Mouse (Mus musculus) kidney, adult 11 months (tissue): ENCODE measurements around the gene Agr2.
A peak's percentile ranks its signal among the peaks of the same experiment; 100 is the strongest.

ENCODE experiments used
- DNase-seq: peaks from one replicate; pipeline ENCODE4 v3.0.0; 2022

Gene Agr2

DNA sequence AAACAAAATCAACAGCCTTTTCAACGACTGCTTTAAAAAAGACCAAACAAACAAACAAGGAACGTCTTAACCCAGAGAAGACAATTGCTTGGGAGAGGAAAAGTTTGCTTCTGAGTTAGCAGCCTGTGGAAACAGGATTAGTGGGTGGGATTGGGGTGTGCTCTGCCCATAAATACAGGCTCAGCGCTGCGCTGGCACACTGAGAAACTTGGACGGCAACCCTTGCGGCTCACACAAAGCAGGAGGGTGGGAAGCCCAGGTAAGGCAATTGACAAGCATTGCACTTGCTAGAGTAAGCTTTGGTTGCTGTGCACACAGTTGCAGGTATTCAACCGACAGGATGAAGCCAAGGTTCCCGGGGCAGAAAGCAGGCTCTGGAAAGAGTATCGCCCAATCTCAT, at the start of gene Agr2:
Agr2 (plus strand) TSS at position 197 of the 400 bp plus-strand sequence.
- no peak for DNase-seq

DNA sequence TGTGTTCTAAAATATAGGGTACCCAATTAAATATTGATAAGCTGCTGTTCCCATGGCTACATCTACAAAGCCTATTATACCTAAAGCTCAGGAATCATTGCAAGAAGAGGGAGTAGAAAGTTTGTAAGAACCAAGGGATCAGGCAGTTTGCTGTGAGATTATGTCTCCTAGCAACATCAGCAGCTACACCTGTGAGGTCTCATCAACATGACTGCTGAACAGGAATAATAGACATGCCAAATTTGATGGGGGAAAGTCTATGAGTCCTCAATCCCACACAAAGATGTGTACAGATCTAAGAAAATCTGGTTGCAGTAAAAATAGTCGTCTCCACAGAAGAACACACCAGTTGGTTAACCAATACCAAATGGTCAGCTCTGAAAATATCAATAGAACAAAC, 41.0 kb upstream of the Agr2 start:
- DNase-seq = no peak

DNA sequence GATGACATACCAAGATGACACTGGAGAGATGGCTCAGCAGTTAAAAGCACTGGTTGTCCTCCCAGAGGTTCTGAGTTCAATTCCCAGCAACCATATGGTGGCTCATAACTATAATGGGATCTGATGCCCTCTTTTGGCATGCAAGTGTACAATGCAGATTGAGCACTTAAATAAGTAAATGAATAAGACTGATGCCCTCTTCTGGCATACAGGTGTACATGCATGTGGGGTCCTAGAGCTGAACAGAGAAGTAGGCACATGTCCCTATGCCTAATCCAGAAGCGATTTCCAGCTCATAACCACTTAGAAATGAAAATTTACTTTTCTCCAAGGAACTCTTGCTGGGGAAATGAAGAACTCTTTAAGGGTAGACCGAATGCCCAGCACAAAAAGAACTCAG, 35.5 kb upstream of the Agr2 start:
- no peak for DNase-seq

DNA sequence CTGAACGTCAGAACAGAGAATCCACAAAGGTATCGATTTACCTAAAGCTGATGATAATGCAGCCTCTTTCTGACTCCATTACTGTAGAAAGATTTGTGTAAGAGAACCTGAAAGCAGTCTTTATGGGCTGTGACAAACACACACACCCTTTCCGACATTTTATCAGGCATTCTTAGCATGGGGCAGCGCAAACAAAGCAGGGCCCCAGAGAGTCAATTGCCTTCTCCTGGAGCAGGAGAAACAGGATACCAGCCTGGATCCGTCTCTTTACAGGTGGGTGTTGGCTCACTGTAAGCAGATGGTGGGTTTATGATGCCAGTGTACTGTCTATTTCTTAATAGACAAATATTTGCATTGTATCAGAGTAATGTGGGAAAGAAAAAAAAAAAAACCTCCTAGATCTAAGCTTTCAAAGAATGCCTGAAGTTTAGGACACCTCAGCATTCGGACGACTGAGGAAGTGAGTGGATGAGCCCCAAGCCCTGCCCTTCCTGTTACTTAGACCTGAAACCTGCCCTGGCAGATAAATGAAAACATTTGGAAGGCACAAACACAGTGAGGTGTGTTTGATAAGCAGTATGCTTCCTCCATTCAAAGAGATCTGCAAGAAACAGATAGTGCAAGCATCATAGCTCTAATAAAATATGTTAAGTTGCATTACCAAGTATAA, 26.5 kb upstream of the Agr2 start:
- DNase-seq = no peak

DNA sequence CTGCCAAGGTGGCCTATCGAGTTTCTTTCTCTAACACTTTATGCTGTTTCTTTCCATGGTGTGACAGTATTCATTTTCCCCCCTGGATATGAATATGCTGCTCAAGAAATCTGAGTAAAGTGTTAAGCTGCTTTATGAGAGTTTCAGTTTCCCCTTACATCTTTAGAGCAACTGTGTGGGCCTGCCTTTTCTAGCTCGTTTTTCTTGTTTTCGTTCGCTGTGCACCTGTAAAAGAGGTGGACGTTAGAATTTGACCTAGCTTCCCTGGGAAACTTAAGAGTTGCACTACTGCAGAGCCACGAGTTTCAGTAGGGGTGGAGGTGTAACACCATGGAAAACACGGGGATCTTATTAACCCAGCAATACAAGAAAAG, 26.0 kb upstream of the Agr2 start:
- DNase-seq = no peak

DNA sequence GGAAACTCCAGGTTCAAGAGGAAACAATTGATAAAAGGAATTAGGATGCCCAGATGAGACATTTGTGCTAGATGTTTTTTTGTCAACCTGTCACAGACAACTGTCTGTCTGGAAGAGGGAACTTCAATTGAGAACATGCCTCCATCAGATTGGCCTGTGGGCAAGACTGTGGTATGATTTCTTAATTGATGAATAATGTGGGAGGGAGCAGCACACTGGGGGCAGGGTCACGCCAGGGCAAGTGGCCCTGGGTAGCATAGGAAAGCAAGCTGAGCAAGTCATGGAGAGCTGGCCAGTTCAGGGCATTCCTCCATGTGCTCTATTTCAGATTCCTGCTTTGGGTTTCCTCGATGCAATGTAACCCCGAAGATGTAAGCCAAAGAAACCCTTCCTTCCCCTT, 16.8 kb upstream of the Agr2 start:
- no peak for DNase-seq

DNA sequence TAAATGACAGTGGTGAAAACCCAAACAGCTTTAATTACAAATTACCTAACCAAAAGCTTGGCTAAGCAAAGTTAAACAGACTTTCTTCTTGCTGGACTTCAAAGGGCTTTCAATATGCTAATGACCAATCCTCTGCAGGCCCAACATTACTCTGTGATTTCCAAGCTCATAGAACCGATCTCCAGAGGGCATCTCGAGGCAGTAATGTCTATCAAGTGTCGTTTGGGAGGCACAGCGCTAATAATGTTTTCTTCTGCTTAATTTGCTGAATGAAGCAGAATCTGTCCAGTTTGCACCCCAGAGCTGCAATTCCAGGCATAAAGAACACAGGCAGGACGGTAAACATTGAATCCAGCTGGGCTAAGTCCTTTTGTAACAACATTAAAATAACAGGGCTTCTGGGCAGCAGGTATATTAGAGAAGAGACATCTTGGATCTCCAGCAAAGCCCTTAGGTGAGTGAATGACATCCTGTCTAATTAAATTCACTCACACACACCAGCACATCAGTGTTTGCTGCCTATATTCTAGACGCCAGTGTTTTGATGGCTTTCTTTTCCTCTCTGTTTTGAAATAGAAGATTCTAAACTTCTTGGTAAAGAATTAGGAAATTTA, 15.0 kb upstream of the Agr2 start:
- DNase-seq = no peak

DNA sequence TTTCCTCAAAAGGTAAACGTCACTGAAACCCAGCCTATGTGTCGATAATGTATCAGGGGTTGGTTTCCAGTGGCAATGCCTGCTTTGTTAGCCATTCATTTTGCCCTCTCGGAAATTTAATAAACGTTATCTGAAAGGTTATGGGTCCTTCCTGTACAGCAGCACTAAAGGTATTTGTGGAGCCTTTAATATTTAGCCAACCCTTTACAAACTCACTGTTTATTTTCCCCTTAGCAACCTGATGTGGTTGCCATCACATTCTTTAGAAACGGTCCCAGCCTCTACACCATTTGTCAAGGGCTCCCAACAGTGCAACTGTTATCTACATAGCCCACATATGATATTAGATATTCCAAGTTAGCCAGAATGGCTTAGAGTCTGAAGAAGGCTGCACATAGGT, 13.1 kb upstream of the Agr2 start:
- DNase-seq = no peak

DNA sequence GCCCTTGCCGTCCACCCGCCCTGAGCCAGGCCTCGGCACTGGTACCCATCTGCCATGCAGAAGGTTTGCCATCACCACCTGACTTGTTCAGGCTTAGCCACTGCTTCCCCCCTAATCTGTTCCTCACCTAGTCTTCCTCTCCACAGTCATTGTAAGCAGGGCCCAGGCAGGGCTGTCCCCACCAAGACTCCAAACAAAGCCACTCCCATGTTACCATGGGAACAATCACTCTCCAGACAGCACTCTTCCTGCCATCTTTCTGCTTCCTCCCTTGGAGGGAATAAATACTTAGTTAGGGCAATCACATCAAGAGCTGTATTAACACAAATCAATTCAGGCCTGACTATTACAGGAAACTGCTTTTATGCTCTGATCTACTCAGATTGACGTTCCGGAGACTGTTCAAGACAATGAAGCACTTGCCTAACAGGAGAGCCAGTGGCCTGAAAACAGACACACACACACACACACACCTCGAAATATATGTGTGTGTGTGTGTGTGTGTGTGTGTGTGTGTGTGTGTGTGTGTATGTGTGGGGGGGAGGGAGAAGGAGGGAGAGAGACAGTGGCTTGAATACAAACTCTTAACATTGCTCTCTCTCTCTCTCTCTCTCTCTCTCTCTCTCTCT, 10.9 kb upstream of the Agr2 start:
- DNase-seq = peak; percentile 13

DNA sequence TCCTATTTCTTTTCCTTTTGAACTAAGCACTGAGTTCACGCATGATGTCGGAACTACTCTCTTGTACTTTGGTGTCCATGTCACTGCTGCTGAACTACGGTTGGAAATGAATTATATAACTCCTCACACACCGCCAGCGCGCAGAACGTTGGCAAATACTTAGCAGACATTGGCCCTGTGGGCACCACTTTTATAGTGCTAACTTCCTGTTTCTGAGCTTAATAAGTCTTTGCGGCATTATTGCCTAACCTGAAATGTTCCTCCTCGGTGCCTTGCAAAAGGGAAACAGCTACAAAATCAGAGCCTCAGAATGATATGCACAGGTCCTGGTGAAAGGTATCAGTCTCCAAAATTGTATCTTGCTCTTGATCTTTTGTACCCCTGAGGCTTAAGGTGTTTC, 9.2 kb upstream of the Agr2 start:
- DNase-seq = no peak

DNA sequence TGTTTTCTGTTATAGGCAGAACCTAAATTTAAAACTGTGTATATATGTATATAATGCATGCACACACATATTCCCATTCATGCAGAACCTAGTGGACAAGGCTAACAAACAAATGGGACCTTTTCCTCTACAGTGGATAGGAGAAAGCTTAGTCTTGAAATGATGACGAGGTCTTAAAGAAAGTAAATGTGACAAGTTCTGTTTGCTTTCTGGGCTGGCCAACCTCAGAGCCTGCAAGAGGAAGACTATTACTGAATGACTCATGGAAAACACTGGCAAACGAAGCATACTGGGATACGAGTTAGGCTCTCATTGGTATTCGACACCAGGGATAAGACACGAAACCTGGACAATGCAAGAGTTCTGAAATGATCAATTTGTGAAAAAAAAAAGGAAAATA, 8.0 kb upstream of the Agr2 start:
- no peak for DNase-seq

DNA sequence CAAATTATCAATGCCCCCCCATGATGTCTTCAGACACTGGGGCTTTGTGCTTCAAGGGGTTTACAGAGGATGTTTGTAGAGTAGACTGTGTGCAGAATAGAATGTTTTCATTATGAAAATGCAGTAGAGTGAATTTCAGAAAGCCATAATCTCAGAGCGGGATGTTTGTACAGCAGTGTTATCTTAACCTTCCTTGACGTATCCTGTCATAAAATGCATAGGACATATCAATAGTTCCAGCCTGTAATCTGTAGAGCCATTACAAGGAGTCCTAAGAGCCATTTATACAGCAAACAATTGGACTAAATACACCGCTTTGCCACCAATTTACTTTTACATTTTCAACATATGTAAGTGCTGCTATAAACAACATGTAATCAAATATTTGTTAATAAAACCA, 876 bp downstream of the Agr2 start:
- DNase-seq = no peak

DNA sequence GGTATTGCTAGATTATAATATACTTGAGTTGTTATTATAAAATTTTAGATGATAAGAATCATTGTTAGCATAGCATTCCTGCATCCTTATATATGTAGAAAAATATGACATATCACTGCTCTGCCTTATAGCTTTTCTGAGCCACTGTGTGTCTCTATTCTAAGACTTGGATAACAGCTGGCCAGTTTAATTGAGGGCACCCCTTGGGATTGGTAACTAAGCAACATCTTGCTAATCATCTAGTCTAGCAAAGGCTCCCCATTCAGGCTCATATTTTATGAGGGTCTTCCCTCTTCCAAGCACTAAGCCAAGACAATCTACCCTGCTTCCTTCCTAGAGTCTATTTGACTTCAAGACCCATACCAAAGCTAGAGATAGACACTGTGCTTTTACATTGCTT, 1.4 kb downstream of the Agr2 start:
- DNase-seq = no peak

DNA sequence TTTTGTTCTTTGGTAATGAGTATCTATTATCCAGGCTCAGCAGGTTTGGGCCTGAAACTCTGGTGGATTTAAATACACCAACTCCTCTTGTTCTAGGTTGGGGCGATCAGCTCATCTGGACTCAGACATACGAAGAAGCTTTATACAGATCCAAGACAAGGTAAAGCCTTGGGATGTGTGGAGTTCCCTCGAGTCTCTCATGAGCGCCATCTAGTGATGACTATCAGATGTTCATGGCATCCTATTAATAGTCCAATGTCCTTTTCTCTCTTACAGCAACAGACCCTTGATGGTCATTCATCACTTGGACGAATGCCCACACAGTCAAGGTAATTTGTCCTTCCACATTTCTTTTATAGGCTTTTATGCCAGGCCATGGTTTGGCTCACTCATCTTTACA, 3.1 kb downstream of the Agr2 start:
- no peak for DNase-seq

DNA sequence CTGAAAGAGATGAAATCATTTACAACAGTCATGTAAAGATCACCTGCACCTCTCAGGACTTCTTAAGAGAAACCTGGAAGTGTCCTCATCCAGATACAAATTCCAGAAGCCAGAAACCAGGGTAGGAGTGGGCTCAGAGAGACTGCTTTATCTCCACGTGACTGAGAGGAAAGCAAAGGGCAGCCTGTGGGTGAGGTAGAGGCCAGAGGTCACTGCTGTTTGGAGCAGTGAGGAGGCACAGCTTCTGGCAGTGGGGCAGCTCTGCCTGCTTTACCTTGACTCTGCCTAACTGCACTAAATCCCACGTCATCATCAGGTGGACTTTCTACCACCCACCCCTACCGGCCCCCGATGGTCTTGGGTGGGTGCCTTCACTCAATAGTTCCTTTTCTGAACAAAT, 12.0 kb downstream of the Agr2 start:
- no peak for DNase-seq

DNA sequence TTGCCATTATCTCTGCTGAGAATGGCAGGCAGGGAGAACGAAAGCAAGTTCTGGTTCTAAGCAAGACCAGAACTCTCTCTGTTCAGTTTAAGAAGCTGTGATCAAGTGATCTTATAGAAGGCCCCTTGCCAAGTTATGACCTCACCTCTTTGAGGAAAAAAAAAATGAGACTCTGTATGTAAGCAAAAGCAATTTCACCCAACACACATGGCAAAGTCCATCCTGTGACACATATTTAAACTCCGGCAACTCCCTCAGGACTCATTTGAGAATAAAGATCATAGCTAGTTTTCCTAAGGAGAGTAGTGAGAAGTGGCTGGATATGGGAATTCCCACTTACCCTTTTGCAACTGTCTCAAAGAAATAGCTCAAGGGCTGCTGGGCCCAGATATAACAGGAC, 14.9 kb downstream of the Agr2 start:
- no peak for DNase-seq

DNA sequence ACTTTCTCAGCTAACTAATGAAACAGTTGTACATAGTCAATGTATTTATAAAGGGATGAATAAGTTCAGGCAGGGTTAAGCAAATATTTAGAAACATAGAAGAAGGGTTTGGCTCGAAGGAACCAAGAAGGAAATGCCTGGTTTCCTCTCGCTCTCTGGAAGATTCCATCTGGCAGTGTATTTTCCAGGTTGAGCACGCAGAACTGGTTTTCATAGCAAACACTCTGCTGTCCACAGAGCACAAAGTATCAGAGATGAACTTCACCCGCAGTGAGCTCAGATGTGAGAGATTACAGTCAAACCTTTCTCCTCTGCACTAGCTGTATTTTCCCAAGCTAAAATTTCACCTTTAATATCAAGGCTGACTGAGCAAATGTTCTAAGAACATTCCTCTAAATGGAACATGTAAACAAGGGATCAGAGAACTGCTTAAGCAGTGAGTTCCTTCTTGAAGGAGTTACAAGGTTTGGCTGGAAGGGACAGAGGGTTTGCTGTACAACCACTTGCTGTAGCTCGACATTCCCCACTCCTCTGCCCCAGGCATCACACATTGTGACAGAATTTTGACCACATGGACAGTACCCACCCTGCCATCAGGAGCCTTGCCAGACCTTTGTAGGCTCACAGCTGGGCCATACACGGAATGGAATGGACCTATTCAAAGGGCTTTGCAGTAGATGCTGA, 15.8 kb downstream of the Agr2 start:
- DNase-seq = no peak

DNA sequence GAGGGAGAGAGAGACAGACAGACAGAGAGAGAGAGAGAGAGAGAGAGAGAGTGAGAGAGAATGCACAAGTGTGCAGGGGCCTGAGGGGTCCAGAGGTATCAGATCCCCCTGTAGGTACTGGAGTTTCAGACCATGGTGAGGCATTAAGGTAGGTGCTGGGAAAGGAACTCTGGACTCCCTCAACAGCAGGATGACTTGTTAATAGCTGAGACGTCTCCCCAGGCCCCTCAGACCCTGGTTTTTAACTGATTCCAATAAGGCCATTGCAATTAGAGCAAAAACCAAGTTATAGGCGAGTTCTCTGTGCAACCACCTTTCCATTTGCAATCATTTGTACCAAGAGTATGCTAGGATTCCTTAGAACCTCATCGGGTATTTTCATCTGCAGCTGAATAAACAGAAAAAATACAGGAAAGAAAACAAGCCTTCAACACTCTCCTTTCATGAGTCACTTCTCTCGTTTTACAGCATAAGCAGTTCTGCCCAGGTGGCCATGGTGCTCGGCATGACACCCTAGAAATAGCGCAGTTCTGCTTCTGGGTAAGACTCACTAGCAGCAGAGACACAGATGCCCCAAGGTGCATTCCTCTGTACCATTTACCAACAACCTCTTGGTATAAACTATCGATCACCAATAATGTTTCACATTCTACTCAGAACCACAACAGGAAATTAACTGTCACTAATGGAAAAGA, 20.7 kb downstream of the Agr2 start:
- DNase-seq = no peak

DNA sequence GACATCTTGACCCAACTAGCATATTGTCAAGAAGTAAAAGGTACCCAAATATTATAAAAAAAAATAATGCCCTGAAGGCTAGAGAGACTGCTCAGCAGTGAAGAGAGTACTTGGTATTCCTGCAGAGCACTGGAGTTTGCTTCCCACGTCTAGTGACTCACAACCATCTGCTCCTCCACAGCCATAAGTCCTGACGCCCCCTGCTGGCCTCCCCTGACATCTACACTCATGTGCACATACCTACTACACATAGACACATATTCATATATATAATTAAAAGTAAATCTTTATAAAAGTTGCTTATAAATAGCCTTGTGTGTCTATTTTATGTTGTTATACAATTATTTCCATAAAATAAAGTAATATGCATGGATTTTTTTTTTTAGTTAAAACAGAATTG, 25.1 kb downstream of the Agr2 start:
- DNase-seq = no peak

DNA sequence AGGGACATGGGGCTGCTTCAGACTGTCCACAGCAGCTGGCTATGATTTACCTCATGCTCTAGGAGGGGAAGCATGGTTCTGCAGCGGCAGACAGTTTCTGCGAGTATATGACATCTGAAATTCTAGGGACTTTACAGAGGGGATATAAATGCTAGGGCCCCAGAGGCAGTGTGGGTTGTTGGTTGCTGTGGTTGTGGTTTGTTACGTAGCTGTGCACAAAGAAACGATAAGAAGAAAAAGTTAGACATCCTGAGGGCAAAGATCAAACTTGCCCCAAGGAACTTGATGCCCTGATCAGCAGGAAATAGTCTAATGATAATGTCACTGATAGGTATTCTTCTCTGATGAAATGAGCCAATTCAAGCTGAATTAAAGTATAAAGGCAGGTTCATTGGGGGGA, 26.9 kb downstream of the Agr2 start:
- DNase-seq = no peak

DNA sequence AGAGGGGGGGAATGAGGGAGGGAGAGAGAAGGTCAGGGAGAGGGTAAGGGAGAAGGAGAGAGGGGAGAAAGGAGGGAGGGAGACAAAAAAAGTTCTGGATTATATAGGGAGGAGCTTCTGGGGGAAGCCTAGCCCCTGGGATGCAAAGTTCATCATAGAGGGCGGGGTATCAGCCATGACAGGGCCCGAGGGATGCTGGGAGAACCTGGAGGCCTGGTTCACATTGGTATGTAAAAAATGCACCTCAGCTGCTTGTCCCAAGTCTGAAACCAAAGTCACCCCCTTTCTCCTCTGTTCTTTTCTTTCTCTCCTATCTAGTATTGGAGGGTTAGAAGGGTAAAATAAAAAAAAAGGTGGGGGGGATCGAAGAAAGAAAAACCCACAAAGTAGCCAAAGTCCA, 27.4 kb downstream of the Agr2 start:
- no peak for DNase-seq

DNA sequence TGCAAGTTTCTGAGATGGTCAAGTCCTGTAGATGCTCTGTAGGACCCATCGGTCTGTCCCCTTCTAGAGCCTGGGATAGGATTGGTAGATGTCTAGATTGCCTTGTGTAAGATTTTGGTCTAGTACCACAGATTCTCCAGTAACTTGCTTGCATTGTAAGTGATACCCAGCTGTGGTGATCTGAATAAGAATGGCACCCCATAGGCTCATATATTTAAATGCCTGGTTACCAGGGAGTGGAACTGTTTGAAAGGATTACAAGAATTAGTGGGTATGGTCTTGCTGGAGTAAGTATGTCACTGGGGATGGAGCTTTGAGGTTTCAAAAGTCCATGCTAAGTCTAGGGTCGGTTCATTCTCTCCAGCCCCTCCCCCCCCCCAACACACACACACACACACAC, 28.0 kb downstream of the Agr2 start:
- no peak for DNase-seq

DNA sequence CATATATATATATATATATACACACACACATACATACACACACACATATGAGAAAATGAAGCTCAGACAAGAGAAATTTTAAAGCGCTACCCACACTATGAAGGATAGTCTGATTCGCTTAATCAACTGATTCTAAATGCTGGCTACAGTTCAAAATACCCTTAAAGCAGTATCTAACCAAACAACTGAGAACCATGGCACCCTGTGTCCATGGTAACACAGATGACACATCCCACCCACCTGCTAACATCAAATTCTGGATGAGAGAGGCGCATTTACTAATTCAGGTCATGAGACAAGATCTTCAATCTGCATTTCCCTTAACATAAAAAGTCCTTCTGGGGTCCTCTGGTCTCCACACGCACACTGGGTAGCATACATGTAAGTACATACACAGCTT, 33.4 kb downstream of the Agr2 start:
- no peak for DNase-seq

DNA sequence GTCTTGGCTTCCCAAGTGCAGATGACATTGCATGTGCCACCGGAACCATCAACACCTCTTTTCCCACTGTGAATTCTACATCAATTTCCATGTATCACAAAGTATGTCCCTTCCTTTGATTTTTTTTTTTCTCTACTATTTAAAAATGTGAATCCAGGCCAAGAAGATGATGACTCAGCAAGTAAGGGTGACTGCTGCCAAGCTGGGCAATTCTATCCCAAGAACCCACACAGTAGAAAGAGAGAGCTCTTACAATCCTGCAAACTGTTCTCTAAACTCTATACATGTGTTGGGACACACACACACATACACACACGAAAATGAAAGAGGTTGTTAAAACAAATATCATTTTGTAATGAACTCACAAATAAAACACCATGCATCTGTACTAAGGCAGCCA, 34.5 kb downstream of the Agr2 start:
- DNase-seq = no peak
